Mouse (Mus musculus) left cerebral cortex, postnatal 36 days (tissue): Measurements from ENCODE around the gene Rgl1. TPM values are rescaled to one million over a fixed set of nuclear protein-coding genes. Genes with fewer than 3 reads are reported as not detected.

Experiments used
- DNase-seq, 2 experiments: peaks; one replicate each; pipeline ENCODE4 v3.0.0; 2021 to 2022; ENCODE audit warnings: low spot score in 2 of 2, mixed read lengths in 1 of 2
- intact Hi-C: fragments of 180-260 bp; cut with DNase I; formaldehyde crosslinking; loops from one replicate; pipeline ENCODE4 v1.15.1; 2025
- total RNA-seq, 2 experiments: library from RNA; stranded (reverse); gene quantifications; 2 replicates each; pipeline ENCODE4 v1.2.3; 2021

Gene Rgl1
- total RNA-seq, 2 experiments from 2014 or later = 112 to 120 TPM

GRCm38 (mm10) chr1:152537186-152537585, 229.0 kb downstream of the Rgl1 start:
- no peak for DNase-seq
- intact Hi-C loops = no loop called here

- intact Hi-C loops = no loop called here
- DNase-seq = peak; percentile 35 to 41
These were observed 229.6 kb downstream of the Rgl1 start for GRCm38 (mm10) chr1:152536416-152537018.

GRCm38 (mm10) chr1:152534531-152534930, 231.6 kb downstream of the Rgl1 start:
- DNase-seq = no peak
- intact Hi-C loops = no loop called here

GRCm38 (mm10) chr1:152531498-152531897, 234.7 kb downstream of the Rgl1 start:
- intact Hi-C loops = no loop called here
- DNase-seq = no peak

GRCm38 (mm10) chr1:152528778-152529177, 237.4 kb downstream of the Rgl1 start:
- intact Hi-C loops = loop anchor here (5.0 to 10.0 kb wide), 3 partner anchors 94 to 306 kb away; no protein-coding TSS in a partner anchor
- DNase-seq = no peak

GRCm38 (mm10) chr1:152528214-152528613, 237.9 kb downstream of the Rgl1 start:
- no peak for DNase-seq
- intact Hi-C loops = loop anchor here (5.0 to 10.0 kb wide), 3 partner anchors 94 to 307 kb away; no protein-coding TSS in a partner anchor

GRCm38 (mm10) chr1:152526154-152526553, 240.0 kb downstream of the Rgl1 start:
- intact Hi-C loops = loop anchor here (5.0 to 10.0 kb wide), 3 partner anchors 96 to 309 kb away; no protein-coding TSS in a partner anchor

GRCm38 (mm10) chr1:152524987-152525648, 241.0 kb downstream of the Rgl1 start:
- intact Hi-C loops = loop anchor here (2.0 to 10.0 kb wide), 5 partner anchors 97 to 310 kb away; partner anchors contain the start of genes Arpc5 and Rgl1
- peak; percentile 69 to 76 for DNase-seq

More at GRCm38 (mm10) chr1:152526154-152526553, 240.0 kb downstream of the Rgl1 start:
- no peak for DNase-seq

GRCm38 (mm10) chr1:152524098-152524892, 241.9 kb downstream of the Rgl1 start:
- intact Hi-C loops = loop anchor here (2.0 to 10.0 kb wide), 3 partner anchors 223 to 311 kb away; partner anchors contain the start of genes Arpc5 and Rgl1

GRCm38 (mm10) chr1:152523292-152523691, 242.9 kb downstream of the Rgl1 start:
- no peak for DNase-seq

More at GRCm38 (mm10) chr1:152524098-152524892, 241.9 kb downstream of the Rgl1 start:
- peak; percentile 75 to 81 for DNase-seq

GRCm38 (mm10) chr1:152522226-152522625, 243.9 kb downstream of the Rgl1 start:
- DNase-seq = peak; percentile 69 to 71
- intact Hi-C loops = loop anchor here (5.0 to 10.0 kb wide), 2 partner anchors 245 to 313 kb away; partner anchors contain the start of genes Arpc5 and Rgl1

More at GRCm38 (mm10) chr1:152523292-152523691, 242.9 kb downstream of the Rgl1 start:
- intact Hi-C loops = loop anchor here (5.0 to 10.0 kb wide), 2 partner anchors 244 to 312 kb away; partner anchors contain the start of genes Arpc5 and Rgl1

GRCm38 (mm10) chr1:152520798-152521575, 245.2 kb downstream of the Rgl1 start:
- intact Hi-C loops = loop anchor here (5.0 to 10.0 kb wide), 2 partner anchors 246 to 314 kb away; partner anchors contain the start of genes Arpc5 and Rgl1
- DNase-seq = no peak

- intact Hi-C loops = no loop called here
- no peak for DNase-seq
These were observed 247.2 kb downstream of the Rgl1 start for GRCm38 (mm10) chr1:152518971-152519370.

GRCm38 (mm10) chr1:152517057-152517570, 249.0 kb downstream of the Rgl1 start:
- DNase-seq = no peak
- intact Hi-C loops = no loop called here

- no peak for DNase-seq
These were observed 251.9 kb downstream of the Rgl1 start for GRCm38 (mm10) chr1:152514256-152514655.

GRCm38 (mm10) chr1:152511237-152511636, 254.9 kb downstream of the Rgl1 start:
- no peak for DNase-seq
- intact Hi-C loops = no loop called here

More at GRCm38 (mm10) chr1:152514256-152514655, 251.9 kb downstream of the Rgl1 start:
- intact Hi-C loops = no loop called here

GRCm38 (mm10) chr1:152508481-152509220, 257.5 kb downstream of the Rgl1 start:
- no peak for DNase-seq
- intact Hi-C loops = no loop called here

- DNase-seq = no peak
- intact Hi-C loops = no loop called here
These were observed 259.4 kb downstream of the Rgl1 start for GRCm38 (mm10) chr1:152506726-152507125.
